Comparison of ENCODE assay signal across 23 mouse cellular contexts in genomic region chr10:32439932-32440519, GRCm38 (mm10).
"Had no signal": no experiment of that assay in that cellular context is flagged by ENCODE, and none has a peak within 500 bp of the region (broad histone marks: within the 10 kb centered on the region; RNA-seq: fewer than 3 reads in every experiment).

No protein-coding gene starts in this region.

- H3K4me2 ChIP-seq: limb, embryonic 13.5 days; liver, embryonic 12.5 days; liver, embryonic 15.5 days; lung, embryonic 15.5 days; midbrain, embryonic 13.5 days had no signal

- H3K27me3 ChIP-seq: limb, embryonic 13.5 days; liver, embryonic 12.5 days; liver, embryonic 15.5 days; lung, embryonic 15.5 days; megakaryocyte, embryonic 14.5 days; midbrain, embryonic 13.5 days had no signal

- H3K36me3 ChIP-seq: limb, embryonic 10.5 days; limb, embryonic 13.5 days; liver, embryonic 12.5 days; liver, embryonic 15.5 days; lung, embryonic 15.5 days; midbrain, embryonic 10.5 days; midbrain, embryonic 13.5 days had no signal

- ATAC-seq: liver, embryonic 12.5 days; midbrain, embryonic 13.5 days had no signal

- H3K27ac ChIP-seq: kidney, postnatal 0 days; layer of hippocampus, adult 2 months; limb, embryonic 10.5 days; limb, embryonic 13.5 days; liver, embryonic 12.5 days; liver, embryonic 15.5 days; lung, embryonic 15.5 days; midbrain, embryonic 10.5 days; midbrain, embryonic 13.5 days; stomach, postnatal 0 days had no signal

- H3K9me3 ChIP-seq: limb, embryonic 10.5 days; limb, embryonic 13.5 days; liver, embryonic 12.5 days; liver, embryonic 15.5 days; lung, embryonic 15.5 days; megakaryocyte, embryonic 14.5 days; midbrain, embryonic 10.5 days; midbrain, embryonic 13.5 days had no signal

- H3K4me3 ChIP-seq: layer of hippocampus, adult 2 months; limb, embryonic 10.5 days; limb, embryonic 13.5 days; liver, embryonic 12.5 days; liver, embryonic 15.5 days; lung, embryonic 15.5 days; megakaryocyte, embryonic 14.5 days; midbrain, embryonic 10.5 days; midbrain, embryonic 13.5 days had no signal

- H3K4me1 ChIP-seq: limb, embryonic 10.5 days; limb, embryonic 13.5 days; liver, embryonic 12.5 days; liver, embryonic 15.5 days; lung, embryonic 15.5 days; megakaryocyte, embryonic 14.5 days; midbrain, embryonic 10.5 days; midbrain, embryonic 13.5 days had no signal

- H3K9ac ChIP-seq: limb, embryonic 13.5 days; liver, embryonic 12.5 days; liver, embryonic 15.5 days; lung, embryonic 15.5 days; midbrain, embryonic 13.5 days had no signal

- DNase-seq: kidney, postnatal 25 days; layer of hippocampus, adult 9-11 months; liver; lung, adult 18-20 months; lung, postnatal 10 days; lung, postnatal 36 days; right cerebral cortex, adult 18-20 months; right cerebral cortex, postnatal 14 days; right cerebral cortex, postnatal 4 days; thymus, adult 2 months; thymus, postnatal 14 days; thymus, postnatal 4 days had no signal
